Mouse (Mus musculus): ENCODE data around the gene Atpaf2. TPM values are rescaled to one million over a fixed set of nuclear protein-coding genes. Genes with fewer than 3 reads are reported as not detected.

The Atpaf2 gene
- polyA plus RNA-seq, 1 experiment: 32.5 TPM

DNA sequence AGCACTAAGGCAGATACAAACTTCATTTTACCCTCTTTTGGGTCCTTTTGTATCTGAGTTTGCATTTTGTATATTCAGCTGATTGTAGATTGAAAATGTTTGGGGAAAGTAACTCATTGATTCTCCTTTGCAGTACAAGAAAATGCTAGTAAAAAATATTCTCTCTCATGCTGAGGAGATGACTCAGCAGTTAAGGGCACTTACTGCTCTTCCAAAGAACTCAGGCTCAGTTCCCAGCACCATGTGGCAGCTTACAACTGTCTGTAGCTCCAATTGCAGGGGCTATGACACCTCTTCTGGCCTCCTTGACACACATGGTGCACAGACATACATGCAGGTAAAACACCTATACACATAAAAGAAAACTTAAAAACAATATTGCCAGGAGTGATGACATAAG is 15.2 kb upstream of the Atpaf2 start:
- Histone ChIP-seq H3K4me2 (ENCODE audit: low read depth) (no peak overlapping the region), H3K36me3 (ENCODE audit: control insufficient read depth, insufficient read depth) (peaks cover 12% of the 10 kb centered on the region), H3ac (ENCODE audit: control insufficient read depth, insufficient read length) (no peak overlapping the region), H3K27me3 (ENCODE audit: control insufficient read depth, insufficient read depth, insufficient read length) (no peaks in the 10 kb centered on the region), H3K79me2 (ENCODE audit: control insufficient read depth, insufficient read depth) (no peaks in the 10 kb centered on the region), H3K4me3 (no peak overlapping the region)
- TF ChIP-seq POLR2A (IDR thresholded peaks at IDR 0.05; ENCODE audit: insufficient read length, low read depth): no peak
- no peak for TF ChIP-seq MYOD1 (IDR thresholded peaks at IDR 0.05; ENCODE audit: control insufficient read depth in 1 of 3, insufficient read length in 2 of 3, low read depth in 2 of 3)
- no peak for TF ChIP-seq USF1 (IDR thresholded peaks at IDR 0.05; ENCODE audit: low read depth)
- no peak for TF ChIP-seq MYOG (IDR thresholded peaks at IDR 0.05; ENCODE audit: control insufficient read depth in 1 of 3, insufficient read depth in 1 of 3, insufficient read length in 2 of 3, low read depth in 2 of 3)
- TF ChIP-seq POLR2AphosphoS2 (IDR thresholded peaks at IDR 0.05; ENCODE audit: insufficient read length, low read depth): no peak
- TF ChIP-seq TCF12 (IDR thresholded peaks at IDR 0.05; ENCODE audit: insufficient read depth, poor library complexity, severe bottlenecking): no peak
- no peak for TF ChIP-seq REST (IDR thresholded peaks at IDR 0.05; ENCODE audit: insufficient read depth, insufficient read length)
- no peak for TF ChIP-seq TCF3 (IDR thresholded peaks at IDR 0.05; ENCODE audit: insufficient read length, low read depth)
- TF ChIP-seq SRF (IDR thresholded peaks at IDR 0.05; ENCODE audit: control insufficient read depth, insufficient read length, low read depth): no peak

DNA sequence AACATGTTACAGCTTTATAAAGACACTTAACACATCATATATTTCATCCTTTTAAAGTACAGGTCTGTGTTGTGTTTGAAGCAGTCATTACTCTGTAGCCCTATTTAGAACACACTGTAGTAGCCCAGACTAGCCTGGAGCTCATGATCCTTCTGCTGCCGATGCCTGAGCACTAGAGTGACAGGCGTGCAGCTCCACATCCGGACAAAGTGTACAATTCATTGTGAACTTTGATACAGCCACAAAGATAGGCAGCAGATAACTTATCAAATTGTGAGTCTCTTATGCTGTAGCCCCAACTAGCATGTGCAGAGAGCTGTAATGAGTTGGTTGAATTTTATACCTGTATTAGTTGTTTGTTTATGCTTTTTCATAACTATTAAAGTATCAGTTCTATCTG is 9.4 kb upstream of the Atpaf2 start:
- no peak overlapping the region for H3K4me2 ChIP-seq (ENCODE audit: low read depth)
- no peak overlapping the region for H3ac ChIP-seq (ENCODE audit: control insufficient read depth, insufficient read length)
- no peaks in the 10 kb centered on the region for H3K27me3 ChIP-seq (ENCODE audit: control insufficient read depth, insufficient read depth, insufficient read length)
- no peak for TF ChIP-seq TCF12 (IDR thresholded peaks at IDR 0.05; ENCODE audit: insufficient read depth, poor library complexity, severe bottlenecking)
- TF ChIP-seq REST (IDR thresholded peaks at IDR 0.05; ENCODE audit: insufficient read depth, insufficient read length): no peak
- no peak for TF ChIP-seq E2F4 (IDR thresholded peaks at IDR 0.05; ENCODE audit: insufficient read depth)
- no peak for TF ChIP-seq MYOD1 (IDR thresholded peaks at IDR 0.05; ENCODE audit: control insufficient read depth in 1 of 3, insufficient read length in 2 of 3, low read depth in 2 of 3)
- no peak for TF ChIP-seq MAX (IDR thresholded peaks at IDR 0.05; ENCODE audit: low read depth)
- TF ChIP-seq SRF (IDR thresholded peaks at IDR 0.05; ENCODE audit: control insufficient read depth, insufficient read length, low read depth): no peak
- no peak for TF ChIP-seq CEBPB (IDR thresholded peaks at IDR 0.05; ENCODE audit: insufficient read depth, poor library complexity, severe bottlenecking)
- no peak for TF ChIP-seq MYOG (IDR thresholded peaks at IDR 0.05; ENCODE audit: control insufficient read depth in 1 of 3, insufficient read depth in 1 of 3, insufficient read length in 2 of 3, low read depth in 2 of 3)
- TF ChIP-seq TCF3 (IDR thresholded peaks at IDR 0.05; ENCODE audit: insufficient read length, low read depth): no peak
- TF ChIP-seq USF1 (IDR thresholded peaks at IDR 0.05; ENCODE audit: low read depth): no peak
- no peak for TF ChIP-seq POLR2A (IDR thresholded peaks at IDR 0.05; ENCODE audit: insufficient read length, low read depth)
- no peak for TF ChIP-seq POLR2AphosphoS2 (IDR thresholded peaks at IDR 0.05; ENCODE audit: insufficient read length, low read depth)
- no peak overlapping the region for H3K4me3 ChIP-seq
- no peaks in the 10 kb centered on the region for H3K79me2 ChIP-seq (ENCODE audit: control insufficient read depth, insufficient read depth)
- peaks cover 12% of the 10 kb centered on the region for H3K36me3 ChIP-seq (ENCODE audit: control insufficient read depth, insufficient read depth)

DNA sequence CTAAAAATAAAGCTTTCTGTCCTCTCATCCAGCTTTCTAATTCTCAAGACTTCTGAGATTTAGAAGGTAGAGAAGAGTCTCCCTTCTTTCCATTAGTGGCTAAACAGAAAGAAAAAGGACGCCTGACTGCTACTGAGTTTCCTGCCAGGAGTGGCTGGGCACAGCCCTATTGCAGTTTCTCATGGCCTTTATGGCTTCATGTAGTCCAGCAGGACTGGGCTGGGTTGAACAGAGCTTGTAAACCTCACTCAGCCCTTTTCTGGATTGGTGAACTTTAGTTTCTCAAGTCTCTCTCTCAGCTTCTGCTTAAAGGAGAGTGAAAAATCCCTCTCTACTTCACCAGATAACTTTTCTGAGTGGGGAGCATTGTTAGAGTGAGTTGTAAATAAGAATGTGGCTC is 8.2 kb upstream of the Atpaf2 start:
- no peak overlapping the region for H3K4me3 ChIP-seq
- H3K79me2 ChIP-seq (ENCODE audit: control insufficient read depth, insufficient read depth): no peaks in the 10 kb centered on the region
- H3K36me3 ChIP-seq (ENCODE audit: control insufficient read depth, insufficient read depth): peaks cover 12% of the 10 kb centered on the region
- H3ac ChIP-seq (ENCODE audit: control insufficient read depth, insufficient read length): no peak overlapping the region
- H3K27me3 ChIP-seq (ENCODE audit: control insufficient read depth, insufficient read depth, insufficient read length): no peaks in the 10 kb centered on the region
- TF ChIP-seq MAX (IDR thresholded peaks at IDR 0.05; ENCODE audit: low read depth) (no peak), MYOD1 (IDR thresholded peaks at IDR 0.05; ENCODE audit: control insufficient read depth in 1 of 3, insufficient read length in 2 of 3, low read depth in 2 of 3) (no peak), USF1 (IDR thresholded peaks at IDR 0.05; ENCODE audit: low read depth) (no peak), REST (IDR thresholded peaks at IDR 0.05; ENCODE audit: insufficient read depth, insufficient read length) (no peak), E2F4 (IDR thresholded peaks at IDR 0.05; ENCODE audit: insufficient read depth) (no peak), POLR2A (IDR thresholded peaks at IDR 0.05; ENCODE audit: insufficient read length, low read depth) (no peak), TCF3 (IDR thresholded peaks at IDR 0.05; ENCODE audit: insufficient read length, low read depth) (no peak), POLR2AphosphoS2 (IDR thresholded peaks at IDR 0.05; ENCODE audit: insufficient read length, low read depth) (no peak), CEBPB (IDR thresholded peaks at IDR 0.05; ENCODE audit: insufficient read depth, poor library complexity, severe bottlenecking) (no peak), TCF12 (IDR thresholded peaks at IDR 0.05; ENCODE audit: insufficient read depth, poor library complexity, severe bottlenecking) (no peak), MYOG (IDR thresholded peaks at IDR 0.05; ENCODE audit: control insufficient read depth in 1 of 3, insufficient read depth in 1 of 3, insufficient read length in 2 of 3, low read depth in 2 of 3) (no peak), SRF (IDR thresholded peaks at IDR 0.05; ENCODE audit: control insufficient read depth, insufficient read length, low read depth) (no peak)
- H3K4me2 ChIP-seq (ENCODE audit: low read depth): no peak overlapping the region

DNA sequence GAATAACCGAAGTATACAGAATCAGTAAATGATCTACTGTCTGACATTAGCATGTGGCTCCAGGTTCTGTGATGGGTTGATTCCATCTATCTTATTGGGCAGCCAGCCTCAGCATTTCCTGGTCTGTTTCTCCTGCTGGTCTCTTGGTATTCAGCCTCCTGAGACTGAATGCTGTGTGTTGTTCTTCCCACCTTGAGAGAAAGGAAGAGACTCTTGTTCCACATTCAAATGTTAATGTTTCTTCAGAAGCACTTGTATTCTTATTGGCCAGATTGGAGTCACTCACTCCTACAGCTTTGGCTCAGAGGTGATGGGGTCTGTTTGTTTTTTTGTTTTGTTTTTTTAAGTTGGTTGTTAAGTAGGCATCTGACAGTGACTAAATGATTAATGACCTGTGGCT is 4.7 kb upstream of the Atpaf2 start:
- Histone ChIP-seq H3K27me3 (ENCODE audit: control insufficient read depth, insufficient read depth, insufficient read length) (no peaks in the 10 kb centered on the region), H3K4me3 (no peak overlapping the region), H3K4me2 (ENCODE audit: low read depth) (no peak overlapping the region), H3ac (ENCODE audit: control insufficient read depth, insufficient read length) (no peak overlapping the region), H3K36me3 (ENCODE audit: control insufficient read depth, insufficient read depth) (peaks cover 9% of the 10 kb centered on the region), H3K79me2 (ENCODE audit: control insufficient read depth, insufficient read depth) (peaks cover 11% of the 10 kb centered on the region)
- TF ChIP-seq MYOD1 (IDR thresholded peaks at IDR 0.05; ENCODE audit: control insufficient read depth in 1 of 3, insufficient read length in 2 of 3, low read depth in 2 of 3): no peak
- no peak for TF ChIP-seq TCF3 (IDR thresholded peaks at IDR 0.05; ENCODE audit: insufficient read length, low read depth)

DNA sequence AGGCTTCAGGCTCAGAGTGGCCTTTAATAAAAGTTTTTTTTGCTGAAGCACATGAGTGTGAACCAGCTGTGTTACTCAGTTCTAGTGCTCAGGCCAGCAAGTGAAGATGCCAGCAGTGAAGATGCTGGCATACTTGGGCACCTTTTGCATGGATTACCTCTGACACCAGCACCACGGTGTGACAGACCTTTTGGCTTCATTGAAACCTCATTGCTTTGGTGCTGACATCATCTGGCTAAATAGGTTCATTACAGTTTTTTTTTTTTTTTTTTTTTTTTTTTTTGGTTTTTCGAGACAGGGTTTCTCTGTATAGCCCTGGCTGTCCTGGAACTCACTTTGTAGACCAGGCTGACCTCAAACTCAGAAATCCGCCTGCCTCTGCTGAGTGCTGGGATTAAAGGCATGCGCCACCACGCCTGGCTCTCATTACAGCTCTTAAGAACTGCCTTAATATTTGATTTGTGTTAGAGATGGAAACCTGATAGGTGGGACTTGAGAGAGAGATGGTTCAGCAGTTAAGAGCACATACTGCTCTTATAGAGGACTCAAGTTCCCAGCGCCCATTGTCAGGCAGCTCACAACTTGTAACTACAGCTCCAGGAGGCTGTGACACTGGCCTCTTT is 3.9 kb upstream of the Atpaf2 start:
- peaks cover 9% of the 10 kb centered on the region for H3K36me3 ChIP-seq (ENCODE audit: control insufficient read depth, insufficient read depth)
- TF ChIP-seq POLR2AphosphoS2 (IDR thresholded peaks at IDR 0.05; ENCODE audit: insufficient read length, low read depth) (no peak), CEBPB (IDR thresholded peaks at IDR 0.05; ENCODE audit: insufficient read depth, poor library complexity, severe bottlenecking) (no peak), E2F4 (IDR thresholded peaks at IDR 0.05; ENCODE audit: insufficient read depth) (no peak), MYOG (IDR thresholded peaks at IDR 0.05; ENCODE audit: control insufficient read depth in 1 of 3, insufficient read depth in 1 of 3, insufficient read length in 2 of 3, low read depth in 2 of 3) (no peak), TCF12 (IDR thresholded peaks at IDR 0.05; ENCODE audit: insufficient read depth, poor library complexity, severe bottlenecking) (no peak), POLR2A (IDR thresholded peaks at IDR 0.05; ENCODE audit: insufficient read length, low read depth) (no peak), REST (IDR thresholded peaks at IDR 0.05; ENCODE audit: insufficient read depth, insufficient read length) (no peak), MYOD1 (IDR thresholded peaks at IDR 0.05; ENCODE audit: control insufficient read depth in 1 of 3, insufficient read length in 2 of 3, low read depth in 2 of 3) (no peak), TCF3 (IDR thresholded peaks at IDR 0.05; ENCODE audit: insufficient read length, low read depth) (no peak), SRF (IDR thresholded peaks at IDR 0.05; ENCODE audit: control insufficient read depth, insufficient read length, low read depth) (no peak), USF1 (IDR thresholded peaks at IDR 0.05; ENCODE audit: low read depth) (no peak), MAX (IDR thresholded peaks at IDR 0.05; ENCODE audit: low read depth) (no peak)
- H3K4me2 ChIP-seq (ENCODE audit: low read depth): no peak overlapping the region
- no peaks in the 10 kb centered on the region for H3K27me3 ChIP-seq (ENCODE audit: control insufficient read depth, insufficient read depth, insufficient read length)
- H3K4me3 ChIP-seq: no peak overlapping the region
- H3ac ChIP-seq (ENCODE audit: control insufficient read depth, insufficient read length): no peak overlapping the region
- peaks cover 13% of the 10 kb centered on the region for H3K79me2 ChIP-seq (ENCODE audit: control insufficient read depth, insufficient read depth)

Measured in myocyte (in vitro differentiated cells).